Mouse (Mus musculus) lung, embryonic 14.5 days (tissue): ENCODE results near the gene Tmem178. TPM values are rescaled to one million over a fixed set of nuclear protein-coding genes. Genes with fewer than 3 reads are reported as not detected.

Source experiments
- ATAC-seq: fragments of 200-750 bp; cut with Nextera tagmentation; 2 replicates; pipeline ENCODE4 v1.8.0; 2017; ENCODE audit warnings: mild to moderate bottlenecking, moderate TSS enrichment, moderate library complexity; ENCODE audit not compliant: insufficient read depth
- DNase-seq: peaks from one replicate; pipeline ENCODE4 v3.0.0-alpha.2; 2015
- H3K27ac ChIP-seq: fragments of 300-500 bp; sonication (generic); 2 replicates; pipeline ENCODE4 v1.5.1; 2014; ENCODE audit warnings: low read depth, mild to moderate bottlenecking, moderate library complexity
- H3K27me3 ChIP-seq: fragments of 300-500 bp; sonication (generic); 2 replicates; pipeline ENCODE4 v1.6.1; 2014; ENCODE audit warnings: low read length, control low read depth; ENCODE audit not compliant: insufficient read depth
- H3K36me3 ChIP-seq: fragments of 300-500 bp; sonication (generic); 2 replicates; pipeline ENCODE4 v1.6.1; 2014; ENCODE audit warnings: control low read depth; ENCODE audit not compliant: insufficient read depth
- H3K4me1 ChIP-seq: fragments of 300-500 bp; sonication (generic); 2 replicates; pipeline ENCODE4 v1.6.1; 2014; ENCODE audit warnings: antibody characterized with exemption, control low read depth; ENCODE audit not compliant: insufficient read depth
- H3K4me2 ChIP-seq: fragments of 300-500 bp; sonication (generic); 2 replicates; pipeline ENCODE4 v1.6.1; 2014; ENCODE audit warnings: mild to moderate bottlenecking
- H3K4me3 ChIP-seq: fragments of 300-500 bp; sonication (generic); 2 replicates; pipeline ENCODE4 v1.5.1; 2014; ENCODE audit warnings: low read depth, low read length
- H3K9ac ChIP-seq: fragments of 300-500 bp; sonication (generic); 2 replicates; pipeline ENCODE4 v1.6.1; 2014
- H3K9me3 ChIP-seq: fragments of 300-500 bp; sonication (generic); 2 replicates; pipeline ENCODE4 v1.6.1; 2016; ENCODE audit warnings: low read depth, low read length, control low read depth
- CTCF ChIP-seq: IDR thresholded peaks from 2 replicates; pipeline ENCODE4 v1.5.1; 2016; ENCODE audit warnings: antibody characterized with exemption, low read depth
- WGBS: fragments of 180-500 bp; shearing (Covaris S2); extraction: QIAGEN DNeasy Blood & Tissue Kit; methylation state at CpG from one replicate; pipeline ENCODE4 v1.1.7; 2014; 5-methylcytosine and 5-hydroxymethylcytosine counted together
- polyA plus RNA-seq: library from polyadenylated mRNA; unstranded; fragments of >200 nt; fragmentation: Nextera tagmentation; extraction: Ambion mirVana; gene quantifications from 2 replicates; pipeline ENCODE4 v1.2.1, GENCODE M21; 2014

The Tmem178 gene
- 13.6 and 14.5 TPM in 2 replicates for polyA plus RNA-seq

GRCm38 (mm10) chr17:80944530-80945198, at the start of gene Tmem178:
Gene Tmem178 (plus strand): TSS chr17:80944632.
- H3K27me3 ChIP-seq = peaks cover 23% of the 10 kb centered on the region
- DNase-seq (peak; percentile 51), ATAC-seq (peak; percentile 61)
- H3K9me3 ChIP-seq = no peaks in the 10 kb centered on the region
- no peak for TF ChIP-seq CTCF
- H3K4me1 ChIP-seq = no peaks in the 10 kb centered on the region; the same call in 1 of the 2 replicates
- H3K4me3 ChIP-seq = peak within 1 kb of the TSS; percentile 57
- H3K4me2 ChIP-seq = peak within 1 kb of the TSS; percentile 96
- no peaks in the 10 kb centered on the region for H3K36me3 ChIP-seq
- under 1% methylated on average over 73 of the region's 84 CpGs for WGBS
- no peak within 1 kb of the TSS for H3K27ac ChIP-seq
- peak within 1 kb of the TSS; percentile 66 for H3K9ac ChIP-seq

DNA sequence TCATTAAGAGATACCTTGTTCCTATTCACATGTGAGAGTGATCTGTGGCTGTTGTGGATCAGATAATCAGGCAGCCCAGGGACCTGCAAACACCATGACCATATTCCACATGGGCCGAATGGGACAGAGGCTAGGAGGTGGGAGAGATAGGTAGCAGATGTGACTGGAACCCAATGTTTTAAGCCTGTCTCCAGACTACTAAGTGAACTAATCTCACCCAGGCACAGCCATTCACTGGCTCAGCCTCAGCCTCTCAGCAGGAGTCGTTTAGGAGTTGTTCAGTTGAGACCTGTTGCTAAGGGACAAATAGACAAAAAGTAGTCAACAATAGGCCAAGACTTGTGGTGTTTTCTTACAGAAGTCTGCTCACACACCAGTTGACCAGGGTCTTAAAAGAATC, 48.0 kb upstream of the Tmem178 start:
- Histone ChIP-seq H3K4me2 (no peak overlapping the region), H3K4me1 (peaks cover 11% of the 10 kb centered on the region), H3K36me3 (no peaks in the 10 kb centered on the region), H3K27ac (no peak overlapping the region), H3K27me3 (no peaks in the 10 kb centered on the region), H3K9me3 (no peaks in the 10 kb centered on the region), H3K9ac (no peak overlapping the region), H3K4me3 (no peak overlapping the region)
- ATAC-seq (no peak), DNase-seq (no peak)
- 75% methylated on average over 2 of the region's 2 CpGs for WGBS
- TF ChIP-seq CTCF = no peak

DNA sequence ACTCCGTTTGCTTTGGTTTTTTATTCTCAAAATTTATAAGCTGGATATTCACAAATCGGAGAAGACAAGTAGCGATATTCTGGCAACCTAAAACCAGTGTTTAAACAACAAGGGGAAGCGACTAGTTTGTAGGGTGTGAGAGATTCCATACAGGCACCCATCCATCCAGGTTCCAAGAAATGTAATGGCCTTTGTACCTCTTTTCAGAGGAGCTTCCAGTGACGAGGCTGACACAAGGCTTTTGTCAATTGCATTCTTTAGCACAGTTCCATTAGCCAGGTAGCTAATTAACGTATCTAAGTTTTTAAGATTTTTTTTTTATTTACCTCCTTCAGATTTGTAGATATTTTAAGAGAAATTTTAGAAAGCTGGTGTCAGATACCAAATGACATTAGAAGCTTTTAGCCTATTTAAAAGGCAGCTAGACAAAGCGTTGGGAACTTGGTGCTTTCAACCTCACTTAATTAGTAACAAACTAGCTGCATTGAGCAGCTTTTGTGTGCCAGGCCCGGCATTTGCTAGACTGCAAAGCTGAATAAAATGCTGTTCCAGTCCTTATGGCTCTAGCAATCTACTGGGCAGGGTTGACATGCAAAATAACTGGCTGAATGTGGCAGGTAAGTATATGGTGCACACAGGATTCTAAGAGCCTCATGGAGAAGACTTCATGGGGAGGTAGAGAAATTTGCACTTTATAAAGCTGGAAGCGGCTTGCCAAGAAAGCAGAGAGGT, 46.6 kb upstream of the Tmem178 start:
- H3K9ac ChIP-seq = no peak overlapping the region
- H3K27ac ChIP-seq = no peak overlapping the region
- H3K4me2 ChIP-seq = no peak overlapping the region
- H3K4me3 ChIP-seq = no peak overlapping the region
- 70% methylated on average over 9 of the region's 9 CpGs for WGBS
- ATAC-seq (no peak), DNase-seq (no peak)
- H3K27me3 ChIP-seq = no peaks in the 10 kb centered on the region
- no peaks in the 10 kb centered on the region for H3K36me3 ChIP-seq
- TF ChIP-seq CTCF = no peak
- H3K9me3 ChIP-seq = no peaks in the 10 kb centered on the region
- H3K4me1 ChIP-seq = peaks cover 11% of the 10 kb centered on the region

- Histone ChIP-seq H3K27ac (peak overlapping the region; percentile 83), H3K4me2 (peak overlapping the region; percentile 29)
- TF ChIP-seq CTCF = no peak
Observed at GRCm38 (mm10) chr17:80899513-80900199, 44.8 kb upstream of the Tmem178 start.

GRCm38 (mm10) chr17:80900200-80900520, 44.3 kb upstream of the Tmem178 start:
- no peak for TF ChIP-seq CTCF
- no peak for ATAC-seq
- H3K27me3 ChIP-seq = no peaks in the 10 kb centered on the region
- H3K9ac ChIP-seq = no peak overlapping the region
- peak overlapping the region; percentile 29 for H3K4me2 ChIP-seq
- peak; percentile 30 for DNase-seq
- H3K27ac ChIP-seq = peak overlapping the region; percentile 83
- H3K9me3 ChIP-seq = no peaks in the 10 kb centered on the region
- no peaks in the 10 kb centered on the region for H3K36me3 ChIP-seq
- H3K4me3 ChIP-seq = no peak overlapping the region
- WGBS = 56% methylated on average over 2 of the region's 2 CpGs
- peaks cover 11% of the 10 kb centered on the region for H3K4me1 ChIP-seq

More at GRCm38 (mm10) chr17:80899513-80900199, 44.8 kb upstream of the Tmem178 start:
- Histone ChIP-seq H3K27me3 (no peaks in the 10 kb centered on the region), H3K9ac (no peak overlapping the region), H3K9me3 (no peaks in the 10 kb centered on the region), H3K4me3 (no peak overlapping the region), H3K4me1 (peaks cover 11% of the 10 kb centered on the region), H3K36me3 (no peaks in the 10 kb centered on the region)
- DNase-seq = peak; percentile 98
- ATAC-seq = peak; percentile 92
- 25% methylated on average over 9 of the region's 9 CpGs for WGBS

DNA sequence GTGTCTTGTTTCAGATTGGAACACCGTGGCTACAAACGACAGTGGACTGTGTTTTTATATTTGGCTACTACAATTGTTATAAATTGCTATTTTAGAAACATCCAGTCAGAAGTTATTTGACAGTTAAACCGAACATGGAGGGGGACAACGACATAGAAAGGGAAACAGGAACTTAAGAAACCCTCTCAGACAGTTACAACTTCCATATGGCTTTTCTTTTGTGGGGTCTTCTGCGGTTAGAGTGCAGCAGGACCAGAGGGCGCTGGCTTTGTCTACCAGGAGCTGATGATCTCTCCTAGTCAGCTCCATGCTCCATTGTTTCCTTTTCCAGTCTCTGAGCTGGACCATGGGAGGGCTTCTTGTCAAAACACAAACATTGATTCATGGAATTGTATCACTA, 42.5 kb upstream of the Tmem178 start:
- Histone ChIP-seq H3K4me1 (peaks cover 11% of the 10 kb centered on the region), H3K27ac (no peak overlapping the region), H3K9ac (no peak overlapping the region), H3K27me3 (no peaks in the 10 kb centered on the region), H3K4me3 (no peak overlapping the region), H3K9me3 (no peaks in the 10 kb centered on the region), H3K4me2 (no peak overlapping the region), H3K36me3 (no peaks in the 10 kb centered on the region)
- DNase-seq (no peak), ATAC-seq (no peak)
- WGBS = 55% methylated on average over 6 of the region's 6 CpGs
- no peak for TF ChIP-seq CTCF
